Mouse (Mus musculus): ENCODE data around the gene Zfp661. TPM values are rescaled to one million over a fixed set of nuclear protein-coding genes. Genes with fewer than 3 reads are reported as not detected.
"Not testable (repeated sequence)": the region's sequence is repeated elsewhere in the genome, so short reads cannot be mapped to it uniquely, and the experiment has no call there.

The Zfp661 gene
- polyA plus RNA-seq, 1 experiment, result 2.9 TPM

- TF ChIP-seq CTCF (IDR thresholded peaks at IDR 0.05; ENCODE audit: insufficient read depth, low read length), result no peak
- no peak for TF ChIP-seq POLR2A (IDR thresholded peaks at IDR 0.05; ENCODE audit: borderline replicate concordance, extremely low read depth, low read depth, low read length)
- 38% methylated on average over 4 of the region's 4 CpGs for WGBS
- Histone ChIP-seq H3K4me3 (replicated peaks; ENCODE audit: extremely low read depth, low read depth, low read length) (no peak overlapping the region), H3K4me1 (ENCODE audit: control insufficient read depth, insufficient read depth, low read length) (no peaks in the 10 kb centered on the region)
- DNase-seq, result no peak
These were observed 24.5 kb upstream of the Zfp661 start for GRCm38 (mm10) chr2:127611386-127611785.

GRCm38 (mm10) chr2:127608986-127609385 lies 22.1 kb upstream of the Zfp661 start:
- TF ChIP-seq POLR2A (IDR thresholded peaks at IDR 0.05; ENCODE audit: borderline replicate concordance, extremely low read depth, low read depth, low read length) (no peak), CTCF (IDR thresholded peaks at IDR 0.05; ENCODE audit: insufficient read depth, low read length) (no peak)
- H3K4me1 ChIP-seq (ENCODE audit: control insufficient read depth, insufficient read depth, low read length), result no peaks in the 10 kb centered on the region
- no peak overlapping the region for H3K4me3 ChIP-seq (replicated peaks; ENCODE audit: extremely low read depth, low read depth, low read length)
- no peak for DNase-seq
- 27% methylated on average over 5 of the region's 5 CpGs for WGBS

- no peak for DNase-seq
- Histone ChIP-seq H3K4me3 (replicated peaks; ENCODE audit: extremely low read depth, low read depth, low read length) (no peak overlapping the region), H3K4me1 (ENCODE audit: control insufficient read depth, insufficient read depth, low read length) (no peaks in the 10 kb centered on the region)
- no peak for TF ChIP-seq POLR2A (IDR thresholded peaks at IDR 0.05; ENCODE audit: borderline replicate concordance, extremely low read depth, low read depth, low read length)
- TF ChIP-seq CTCF (IDR thresholded peaks at IDR 0.05; ENCODE audit: insufficient read depth, low read length), result 0 out of 2 replicates have a peak, but pooled peaks have one; percentile 0
- 37% methylated on average over 3 of the region's 3 CpGs for WGBS
These were observed 21.3 kb upstream of the Zfp661 start for GRCm38 (mm10) chr2:127608234-127608633.

GRCm38 (mm10) chr2:127605203-127605602 lies 18.3 kb upstream of the Zfp661 start:
- WGBS, result 84% methylated on average over 3 of the region's 3 CpGs
- H3K4me3 ChIP-seq (replicated peaks; ENCODE audit: extremely low read depth, low read depth, low read length), result no peak overlapping the region
- TF ChIP-seq CTCF (IDR thresholded peaks at IDR 0.05; ENCODE audit: insufficient read depth, low read length) (no peak), POLR2A (IDR thresholded peaks at IDR 0.05; ENCODE audit: borderline replicate concordance, extremely low read depth, low read depth, low read length) (no peak)
- H3K4me1 ChIP-seq (ENCODE audit: control insufficient read depth, insufficient read depth, low read length), result no peaks in the 10 kb centered on the region
- DNase-seq, result no peak

- H3K4me3 ChIP-seq (replicated peaks; ENCODE audit: extremely low read depth, low read depth, low read length); DNase-seq; H3K4me1 ChIP-seq (ENCODE audit: control insufficient read depth, insufficient read depth, low read length): not testable (repeated sequence)
- WGBS, result 80% methylated on average over 6 of the region's 8 CpGs
These were observed 16.5 kb upstream of the Zfp661 start for GRCm38 (mm10) chr2:127603383-127603782.

GRCm38 (mm10) chr2:127590840-127591239 lies 3.9 kb upstream of the Zfp661 start:
- no peak for TF ChIP-seq CTCF (IDR thresholded peaks at IDR 0.05; ENCODE audit: insufficient read depth, low read length)
- TF ChIP-seq POLR2A (IDR thresholded peaks at IDR 0.05; ENCODE audit: borderline replicate concordance, extremely low read depth, low read depth, low read length), result no peak
- no peak for DNase-seq
- WGBS, result 49% methylated on average over 4 of the region's 4 CpGs
- Histone ChIP-seq H3K4me1 (ENCODE audit: control insufficient read depth, insufficient read depth, low read length) (peaks cover 5% of the 10 kb centered on the region; the same call in 1 of the 2 replicates), H3K4me3 (replicated peaks; ENCODE audit: extremely low read depth, low read depth, low read length) (no peak overlapping the region)

- 69% methylated on average over 15 of the region's 15 CpGs for WGBS
- H3K4me3 ChIP-seq (replicated peaks; ENCODE audit: extremely low read depth, low read depth, low read length), result no peak overlapping the region
- H3K4me1 ChIP-seq (ENCODE audit: control insufficient read depth, insufficient read depth, low read length), result peaks cover 5% of the 10 kb centered on the region; the same call in 1 of the 2 replicates
- TF ChIP-seq POLR2A (IDR thresholded peaks at IDR 0.05; ENCODE audit: borderline replicate concordance, extremely low read depth, low read depth, low read length), result no peak
- TF ChIP-seq CTCF (IDR thresholded peaks at IDR 0.05; ENCODE audit: insufficient read depth, low read length), result no peak
- DNase-seq, result no peak
These were observed 3.3 kb upstream of the Zfp661 start for GRCm38 (mm10) chr2:127590204-127590603.

- no peak for DNase-seq
- Histone ChIP-seq H3K4me1 (ENCODE audit: control insufficient read depth, insufficient read depth, low read length) (peaks cover 10% of the 10 kb centered on the region; the same call in 1 of the 2 replicates), H3K4me3 (replicated peaks; ENCODE audit: extremely low read depth, low read depth, low read length) (no peak overlapping the region)
- TF ChIP-seq POLR2A (IDR thresholded peaks at IDR 0.05; ENCODE audit: borderline replicate concordance, extremely low read depth, low read depth, low read length), result no peak
- TF ChIP-seq CTCF (IDR thresholded peaks at IDR 0.05; ENCODE audit: insufficient read depth, low read length), result no peak
- WGBS, result 89% methylated on average over 9 of the region's 9 CpGs
These were observed 2.0 kb upstream of the Zfp661 start for GRCm38 (mm10) chr2:127588897-127589296.

- WGBS, result under 1% methylated on average over 22 of the region's 22 CpGs
- DNase-seq, result no peak
- peak overlapping the region; percentile 85 for H3K4me3 ChIP-seq (replicated peaks; ENCODE audit: extremely low read depth, low read depth, low read length)
- TF ChIP-seq CTCF (IDR thresholded peaks at IDR 0.05; ENCODE audit: insufficient read depth, low read length) (no peak), POLR2A (IDR thresholded peaks at IDR 0.05; ENCODE audit: borderline replicate concordance, extremely low read depth, low read depth, low read length) (no peak)
- H3K4me1 ChIP-seq (ENCODE audit: control insufficient read depth, insufficient read depth, low read length), result peaks cover 12% of the 10 kb centered on the region; the same call in 1 of the 2 replicates
These were observed 585 bp upstream of the Zfp661 start for GRCm38 (mm10) chr2:127587514-127587844.

GRCm38 (mm10) chr2:127584436-127584858 lies 2.4 kb downstream of the Zfp661 start:
- peak; percentile 88 for DNase-seq
- Histone ChIP-seq H3K4me3 (replicated peaks; ENCODE audit: extremely low read depth, low read depth, low read length) (peak overlapping the region; percentile 99), H3K4me1 (ENCODE audit: control insufficient read depth, insufficient read depth, low read length) (peaks cover 12% of the 10 kb centered on the region; the same call in 1 of the 2 replicates)
- peak; percentile 90 for TF ChIP-seq POLR2A (IDR thresholded peaks at IDR 0.05; ENCODE audit: borderline replicate concordance, extremely low read depth, low read depth, low read length)
- no peak for TF ChIP-seq CTCF (IDR thresholded peaks at IDR 0.05; ENCODE audit: insufficient read depth, low read length)
- under 1% methylated on average over 24 of the region's 24 CpGs for WGBS
